Mouse (Mus musculus) MEL (cell line): ENCODE results near the gene Slc22a5.

Experiments used
- CTCF ChIP-seq, 3 experiments: IDR thresholded peaks in 2 of 3; conservative IDR thresholded peaks in 1 of 3; 2 replicates each; pipeline ENCODE4 v1.5.1; 2011 to 2012; ENCODE audit warnings: low read length in 3 of 3, low read depth in 2 of 3, mild to moderate bottlenecking in 2 of 3, improper control_type of control experiment in 1 of 3, inconsistent platforms in 1 of 3, mixed read lengths in 1 of 3, moderate library complexity in 1 of 3; ENCODE audit not compliant: control insufficient read depth in 1 of 3, insufficient read depth in 1 of 3, poor library complexity in 1 of 3, severe bottlenecking in 1 of 3
- EP300 ChIP-seq, 2 experiments: IDR thresholded peaks; 2 replicates each; pipeline ENCODE4 v1.6.1; 2011; ENCODE audit warnings: improper control_type of control experiment in 2 of 2, low read length in 2 of 2, low read depth in 1 of 2, mild to moderate bottlenecking in 1 of 2
- GATA1 ChIP-seq: IDR thresholded peaks from 2 replicates; pipeline ENCODE4 v1.6.1; 2011; ENCODE audit warnings: low read depth, low read length, improper control_type of control experiment
- HCFC1 ChIP-seq: IDR thresholded peaks from 2 replicates; pipeline ENCODE4 v1.6.1; 2012; ENCODE audit warnings: low read depth, mild to moderate bottlenecking, inconsistent platforms, low read length, improper control_type of control experiment, moderate library complexity
- MAZ ChIP-seq: IDR thresholded peaks from 2 replicates; pipeline ENCODE4 v1.6.1; 2012; ENCODE audit warnings: low read depth, mild to moderate bottlenecking, inconsistent platforms, low read length, improper control_type of control experiment
- POLR2A ChIP-seq, 2 experiments: IDR thresholded peaks; 2 replicates each; pipeline ENCODE4 v1.6.1; 2011 to 2012; ENCODE audit warnings: low read length in 2 of 2, mild to moderate bottlenecking in 2 of 2, control low read depth in 1 of 2, improper control_type of control experiment in 1 of 2, low read depth in 1 of 2, moderate library complexity in 1 of 2; ENCODE audit not compliant: control insufficient read depth in 1 of 2, insufficient read depth in 1 of 2, poor library complexity in 1 of 2
- TAL1 ChIP-seq: IDR thresholded peaks from 2 replicates; pipeline ENCODE4 v1.6.1; 2012; ENCODE audit warnings: mild to moderate bottlenecking, inconsistent platforms, low read length, moderate library complexity, mixed read lengths
- ZNF384 ChIP-seq: IDR thresholded peaks from 2 replicates; pipeline ENCODE4 v1.6.1; 2012; ENCODE audit warnings: low read depth, mild to moderate bottlenecking, inconsistent platforms, low read length, improper control_type of control experiment

DNA sequence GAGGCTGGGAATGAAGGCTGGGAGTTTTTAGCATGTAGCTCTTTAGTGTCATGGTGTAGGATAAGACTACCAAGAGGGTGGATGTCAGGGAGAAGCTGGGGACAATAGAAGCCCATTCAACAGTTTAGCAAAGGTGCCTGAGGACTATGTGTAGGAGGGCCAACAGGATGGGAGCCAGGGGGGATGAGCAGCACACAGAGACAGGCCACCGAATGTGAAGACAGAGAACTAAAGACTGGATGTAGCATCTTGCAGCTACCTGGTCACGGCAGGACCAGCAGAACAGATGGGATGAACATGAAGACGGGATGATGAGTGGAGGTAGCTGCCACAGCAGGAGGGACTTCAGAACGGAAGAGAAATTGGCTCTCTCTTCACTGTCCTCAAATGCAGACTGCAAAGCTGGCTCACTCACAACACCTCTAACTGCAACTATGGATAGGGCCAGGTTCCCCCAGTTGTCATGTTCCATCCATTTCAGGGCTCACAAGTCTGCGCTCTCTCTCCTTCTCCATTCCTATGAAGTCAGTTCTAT, 74.6 kb downstream of the Slc22a5 start:
- TF ChIP-seq HCFC1 (no peak), POLR2A (IDR thresholded peaks at IDR 0.05; ENCODE audit: control insufficient read depth in 1 of 2, insufficient read depth in 1 of 2, low read depth in 1 of 2, low read length in 2 of 2, poor library complexity in 1 of 2) (no peak), EP300 (IDR thresholded peaks at IDR 0.05; ENCODE audit: low read depth in 1 of 2, low read length in 2 of 2) (no peak), ZNF384 (no peak), TAL1 (no peak), GATA1 (no peak), CTCF (IDR thresholded peaks at IDR 0.05 in 2 of 3, conservative IDR thresholded peaks at IDR 0.05 in 1 of 3; ENCODE audit: control insufficient read depth in 1 of 3, insufficient read depth in 1 of 3, low read depth in 2 of 3, low read length in 3 of 3, poor library complexity in 1 of 3, severe bottlenecking in 1 of 3) (no peak), MAZ (no peak)
